Mouse (Mus musculus): Measurements from ENCODE around the gene Gm10663.

Gene Gm10663

DNA sequence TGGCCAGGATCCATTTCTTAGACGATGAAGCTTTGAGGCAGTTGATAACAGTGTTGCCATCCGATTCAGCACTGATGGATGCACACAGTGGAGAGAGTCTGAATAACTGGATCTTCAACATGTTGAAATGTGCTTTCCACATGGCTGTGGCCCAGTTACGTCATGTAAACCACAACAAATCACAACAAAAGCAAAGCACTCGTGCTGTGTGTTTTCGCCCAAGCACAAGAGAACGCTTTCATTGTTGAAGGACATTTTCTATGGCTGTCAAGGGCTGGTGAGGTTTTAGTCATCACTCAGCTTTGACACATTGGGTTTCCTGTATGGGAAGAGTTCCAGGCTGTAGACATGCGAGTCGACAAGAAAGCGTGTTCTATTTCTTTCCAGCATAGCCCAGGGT is 5.9 kb downstream of the Gm10663 start:
- in situ Hi-C loops (cut with MboI; ENCODE audit: unreplicated experiment in 2 of 2), result no loop called here

DNA sequence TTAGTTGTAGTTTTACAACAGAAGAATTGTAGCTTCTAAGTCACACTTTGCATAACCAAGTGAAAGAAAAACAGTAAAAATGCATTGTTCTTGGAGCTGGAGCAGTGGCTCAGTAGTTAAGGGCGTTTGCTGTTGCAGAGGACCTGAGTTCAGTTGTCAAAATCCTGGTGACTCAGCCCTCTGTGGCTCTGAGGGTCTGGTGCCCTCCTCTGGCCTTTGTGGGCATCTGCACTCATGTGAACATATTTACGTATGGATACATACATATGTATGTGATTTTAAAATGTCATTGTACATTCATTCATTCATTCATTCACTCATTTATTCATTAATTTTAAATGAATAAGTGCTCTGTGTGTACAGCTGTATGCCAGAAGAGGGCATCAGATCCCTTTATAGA is 10.8 kb downstream of the Gm10663 start:
- in situ Hi-C loops (cut with MboI; ENCODE audit: unreplicated experiment in 2 of 2), result no loop called here

GRCm38 (mm10) chr8:65087711-65088110 is 12.9 kb downstream of the Gm10663 start:
- in situ Hi-C loops (cut with MboI; ENCODE audit: unreplicated experiment in 2 of 2), result no loop called here

DNA sequence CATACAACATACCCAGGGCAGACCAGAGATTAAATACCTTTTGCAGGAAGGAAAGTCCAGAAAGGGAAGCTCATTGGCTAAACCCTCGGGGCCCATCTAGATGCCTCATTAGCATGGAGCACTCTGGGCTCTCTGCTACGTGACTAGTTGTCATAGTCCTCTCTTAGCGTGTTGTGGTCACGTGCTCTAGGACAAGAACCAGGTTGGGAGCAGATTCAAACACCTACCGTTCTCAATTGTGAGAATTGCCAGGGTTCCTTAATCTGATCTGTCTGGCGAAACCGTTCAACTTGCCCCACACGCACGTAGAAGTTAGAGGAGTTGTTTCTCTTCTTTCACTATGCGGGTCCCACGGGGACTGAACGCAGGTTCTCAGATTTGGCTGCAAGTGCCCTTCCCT is 13.3 kb downstream of the Gm10663 start:
- in situ Hi-C loops (cut with MboI; ENCODE audit: unreplicated experiment in 2 of 2), result no loop called here

GRCm38 (mm10) chr8:65089781-65090180 is 14.9 kb downstream of the Gm10663 start:
- in situ Hi-C loops (cut with MboI; ENCODE audit: unreplicated experiment in 2 of 2), result no loop called here

DNA sequence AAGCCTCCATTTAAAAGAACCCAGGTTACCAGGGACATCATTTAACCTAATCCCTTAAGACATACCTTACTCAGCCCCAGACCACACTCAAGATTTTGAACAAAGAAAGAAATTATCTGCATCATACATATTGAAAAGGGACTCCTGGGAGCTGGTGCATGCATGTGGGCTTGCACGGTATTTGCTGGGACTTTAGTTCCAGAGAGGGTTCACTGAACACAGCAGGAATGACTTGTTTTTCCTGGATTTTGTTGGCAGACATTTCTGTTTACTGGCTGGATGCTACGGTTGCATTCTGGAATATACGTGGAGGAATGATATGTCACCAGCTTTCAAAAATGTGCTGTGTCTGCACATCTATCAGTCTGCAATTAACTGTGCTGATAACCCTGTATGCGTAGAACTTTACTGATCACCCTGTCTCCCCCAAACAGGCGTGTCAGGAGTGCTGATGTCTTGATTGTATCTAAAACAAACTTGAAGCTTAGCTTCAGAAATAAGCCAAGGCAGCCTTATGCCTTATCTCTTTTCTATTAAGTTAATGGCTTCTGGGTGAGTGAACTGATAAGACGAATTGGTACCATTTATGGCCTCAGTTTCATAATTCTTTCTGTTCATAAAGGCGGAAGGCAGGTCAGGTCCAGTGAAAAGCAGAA is 23.1 kb downstream of the Gm10663 start:
- in situ Hi-C loops (cut with MboI; ENCODE audit: unreplicated experiment in 2 of 2), result no loop called here

DNA sequence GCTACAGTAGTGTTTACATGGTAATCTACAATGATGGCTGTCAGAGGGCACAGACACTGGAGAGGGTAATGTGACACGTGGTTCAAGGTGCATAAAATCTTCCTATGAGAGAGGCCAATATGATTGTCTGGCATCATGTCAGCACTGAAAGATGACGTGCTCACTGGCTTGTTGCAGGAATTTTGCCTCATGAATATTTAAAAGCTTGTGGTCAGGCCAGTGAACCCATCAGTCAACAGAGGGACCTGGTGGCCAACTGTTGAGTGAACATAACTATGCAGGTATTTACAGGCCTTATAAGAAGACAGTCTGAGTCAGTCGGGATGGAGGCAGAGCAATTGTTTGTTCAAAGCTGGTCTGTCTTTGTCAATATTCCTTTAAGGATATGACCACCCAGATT is 24.9 kb downstream of the Gm10663 start:
- in situ Hi-C loops (cut with MboI; ENCODE audit: unreplicated experiment in 2 of 2), result loop anchor here (10.0 to 25.0 kb wide), 3 partner anchors 485 to 1338 kb away; no protein-coding TSS in a partner anchor

DNA sequence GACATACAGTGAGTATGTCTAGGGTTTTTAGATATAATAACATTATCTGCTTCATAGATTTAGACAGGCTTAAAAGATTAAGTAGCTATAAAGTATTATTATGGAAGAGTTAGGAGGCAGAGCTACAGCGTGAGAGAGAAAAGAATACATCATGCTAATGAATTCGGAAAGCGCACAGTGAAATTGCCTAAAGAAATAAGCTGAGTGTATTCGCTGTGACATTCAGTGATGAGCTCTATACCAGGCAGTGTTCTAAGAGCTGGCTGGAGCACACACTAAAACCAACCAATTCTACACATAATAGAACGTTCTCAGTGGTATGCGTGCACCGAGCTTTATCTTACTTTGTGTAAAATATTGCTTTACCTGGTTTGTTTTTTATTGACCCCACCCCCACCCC is 28.8 kb downstream of the Gm10663 start:
- in situ Hi-C loops (cut with MboI; ENCODE audit: unreplicated experiment in 2 of 2), result loop anchor here (10.0 to 25.0 kb wide), 3 partner anchors 489 to 1334 kb away; no protein-coding TSS in a partner anchor

DNA sequence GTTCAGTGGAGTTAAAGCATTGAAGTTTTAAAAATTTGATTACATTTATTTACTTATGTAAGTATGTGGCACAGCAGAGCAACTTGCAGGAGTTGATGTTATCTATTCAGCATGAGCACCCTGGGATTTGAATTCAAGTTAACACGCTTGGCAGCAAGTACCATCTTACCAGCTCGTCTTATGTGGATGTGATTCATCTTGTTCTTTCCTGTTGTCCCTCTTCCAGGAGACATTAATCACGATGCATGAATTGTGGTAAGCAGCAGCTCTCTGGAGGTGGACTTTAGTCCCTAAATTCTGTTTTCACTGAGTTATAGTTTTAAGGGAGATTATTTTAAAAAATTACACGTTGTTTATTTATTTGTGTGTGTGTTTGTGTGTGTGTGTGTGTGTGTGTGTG is 29.2 kb downstream of the Gm10663 start:
- in situ Hi-C loops (cut with MboI; ENCODE audit: unreplicated experiment in 2 of 2), result loop anchor here (10.0 to 25.0 kb wide), 3 partner anchors 489 to 1333 kb away; no protein-coding TSS in a partner anchor

DNA sequence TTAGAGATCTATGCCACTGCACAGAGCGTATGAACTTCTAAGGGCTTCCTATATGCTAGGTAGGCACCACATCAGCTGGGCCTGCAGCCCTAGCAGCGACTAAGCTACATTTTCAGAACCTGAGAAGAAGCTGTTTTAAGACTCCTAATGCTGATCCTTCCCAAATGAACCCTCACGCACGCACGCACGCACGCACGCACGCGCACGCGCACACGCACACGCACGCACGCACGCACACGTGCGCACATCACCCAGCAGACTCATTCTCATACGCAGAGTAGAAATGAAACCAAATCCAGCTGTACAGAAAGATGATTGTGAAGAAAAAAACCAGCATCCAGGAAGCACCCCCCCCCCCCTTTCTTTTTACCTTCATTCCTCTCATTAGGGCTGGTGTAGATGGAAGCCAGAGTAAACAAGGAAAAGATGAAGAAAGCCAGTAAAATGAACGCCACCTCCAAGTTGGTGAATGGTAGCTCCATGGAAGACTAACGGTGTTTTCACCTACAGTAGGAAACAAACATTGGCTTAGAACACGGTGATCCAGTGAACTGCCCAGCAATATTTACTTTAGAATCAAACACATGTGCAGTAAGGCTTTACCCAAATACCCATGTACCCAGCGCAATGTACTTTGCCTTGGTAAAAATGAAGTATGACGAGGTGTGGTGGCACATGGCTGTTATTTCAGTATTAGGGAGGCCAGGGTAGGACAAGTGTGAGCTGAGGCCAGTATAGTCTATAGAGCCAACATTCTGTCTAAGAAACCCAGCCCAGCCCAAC is 33.3 kb downstream of the Gm10663 start:
- in situ Hi-C loops (cut with MboI; ENCODE audit: unreplicated experiment in 2 of 2), result loop anchor here (10.0 to 25.0 kb wide), 3 partner anchors 493 to 1329 kb away; no protein-coding TSS in a partner anchor

DNA sequence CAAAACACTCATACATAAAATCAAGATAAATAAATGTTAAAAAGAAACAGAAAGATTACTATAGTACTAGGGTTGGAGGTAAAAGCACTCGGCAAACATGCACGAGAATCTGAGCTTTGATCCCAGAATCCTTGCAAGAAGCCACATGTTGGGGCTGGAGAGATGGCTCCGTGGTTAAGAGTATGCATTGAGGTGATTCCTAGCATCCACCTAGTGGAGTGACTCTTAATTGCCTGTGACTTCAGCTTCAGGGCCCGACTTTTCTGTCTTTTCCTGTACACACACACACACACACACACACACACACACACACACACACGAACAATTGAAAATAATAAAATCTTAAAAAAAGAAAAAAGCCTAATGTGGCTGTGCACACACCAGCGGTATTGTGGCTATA is 34.1 kb downstream of the Gm10663 start:
- in situ Hi-C loops (cut with MboI; ENCODE audit: unreplicated experiment in 2 of 2), result loop anchor here (10.0 to 25.0 kb wide), 3 partner anchors 494 to 1328 kb away; no protein-coding TSS in a partner anchor

GRCm38 (mm10) chr8:65110285-65110691 is 35.5 kb downstream of the Gm10663 start:
- in situ Hi-C loops (cut with MboI; ENCODE audit: unreplicated experiment in 2 of 2), result loop anchor here (5.0 to 25.0 kb wide), 3 partner anchors 148 to 1327 kb away; no protein-coding TSS in a partner anchor

GRCm38 (mm10) chr8:65112092-65112491 is 37.3 kb downstream of the Gm10663 start:
- in situ Hi-C loops (cut with MboI; ENCODE audit: unreplicated experiment in 2 of 2), result loop anchor here (5.0 to 25.0 kb wide), 3 partner anchors 150 to 1325 kb away; no protein-coding TSS in a partner anchor

GRCm38 (mm10) chr8:65126014-65126413 is 51.2 kb downstream of the Gm10663 start:
- in situ Hi-C loops (cut with MboI; ENCODE audit: unreplicated experiment in 2 of 2), result loop anchor here in 1 of 2 experiments (25.0 kb wide), 1 partner anchor 1186 kb away; no protein-coding TSS in a partner anchor

GRCm38 (mm10) chr8:65126454-65126853 is 51.6 kb downstream of the Gm10663 start:
- in situ Hi-C loops (cut with MboI; ENCODE audit: unreplicated experiment in 2 of 2), result loop anchor here in 1 of 2 experiments (25.0 kb wide), 1 partner anchor 1186 kb away; no protein-coding TSS in a partner anchor

Measured in v-Abl transformed pro-B cells (cell line).